Mouse (Mus musculus) ES-Bruce4 (cell line): ENCODE data around the gene Spib.

Experiments
- CTCF ChIP-seq: IDR thresholded peaks from one replicate; pipeline ENCODE4 v1.8.1; 2011; ENCODE audit warnings: low read depth, low read length
- EP300 ChIP-seq: IDR thresholded peaks from 2 replicates; pipeline ENCODE4 v1.6.1; 2011; ENCODE audit warnings: low read depth, low read length; ENCODE audit not compliant: insufficient read depth
- POLR2A ChIP-seq: IDR thresholded peaks from one replicate; pipeline ENCODE4 v1.8.1; 2011; ENCODE audit warnings: low read length; ENCODE audit not compliant: insufficient read depth

GRCm38 (mm10) chr7:44484841-44485571 is 46.9 kb downstream of the Spib start:
- TF ChIP-seq EP300 (peak; percentile 92), CTCF (peak; percentile 97), POLR2A (no peak)
